27 mouse cellular contexts compared by ENCODE assay signal in the genomic region with DNA sequence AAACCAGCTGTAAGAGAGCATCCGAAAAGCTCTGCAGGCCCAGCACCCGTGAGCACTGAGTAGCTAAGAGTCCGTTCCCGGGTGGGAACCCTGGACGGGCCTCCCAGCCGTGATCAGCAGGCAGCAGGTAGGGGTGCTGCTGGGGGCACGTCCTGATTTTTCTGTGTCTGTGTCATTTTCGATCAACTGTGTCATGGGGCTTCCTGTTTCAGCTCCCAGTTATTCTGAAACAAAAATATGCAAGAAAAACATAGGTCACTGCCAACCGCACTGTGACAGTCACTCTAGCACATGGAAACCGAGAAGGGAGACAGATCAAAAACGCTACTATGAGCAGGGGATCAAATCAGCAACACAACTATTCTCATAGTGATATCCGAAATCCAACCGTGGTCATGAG.
"Had no signal": no experiment of that assay in that cellular context is flagged by ENCODE, and none has a peak within 500 bp of the region (broad histone marks: within the 10 kb centered on the region; RNA-seq: fewer than 3 reads in every experiment).

No protein-coding gene starts in this region.

- H3K4me2 ChIP-seq: heart, embryonic 13.5 days; heart, embryonic 15.5 days; hindbrain, embryonic 13.5 days; hindbrain, embryonic 15.5 days; intestine, embryonic 15.5 days; limb, embryonic 12.5 days; liver, embryonic 11.5 days; liver, embryonic 13.5 days; liver, embryonic 15.5 days had no signal

- H3K9me3 ChIP-seq: heart, embryonic 10.5 days; heart, embryonic 13.5 days; heart, embryonic 15.5 days; hindbrain, embryonic 13.5 days; hindbrain, embryonic 15.5 days; intestine, embryonic 15.5 days; limb, embryonic 10.5 days; liver, embryonic 13.5 days; liver, embryonic 15.5 days had no signal

- H3K9ac ChIP-seq: heart, embryonic 13.5 days; heart, embryonic 15.5 days; hindbrain, embryonic 13.5 days; hindbrain, embryonic 15.5 days; intestine, embryonic 15.5 days; limb, embryonic 12.5 days; liver, embryonic 13.5 days; liver, embryonic 15.5 days had no signal

- H3K27me3 ChIP-seq: heart, embryonic 13.5 days; heart, embryonic 15.5 days; hindbrain, embryonic 13.5 days; hindbrain, embryonic 15.5 days; intestine, embryonic 15.5 days; limb, embryonic 12.5 days; liver, embryonic 13.5 days; liver, embryonic 15.5 days had no signal

- ATAC-seq: hindbrain, postnatal 0 days; inflammation-experienced regulatory T-cells, adult 6 months; intestine, embryonic 15.5 days; intestine, postnatal 0 days had no signal

- H3K36me3 ChIP-seq: heart, embryonic 10.5 days; heart, embryonic 13.5 days; heart, embryonic 15.5 days; hindbrain, embryonic 13.5 days; hindbrain, embryonic 15.5 days; intestine, embryonic 15.5 days; limb, embryonic 10.5 days; limb, embryonic 12.5 days; liver, embryonic 13.5 days; liver, embryonic 15.5 days had no signal

- H3K4me3 ChIP-seq: heart, embryonic 10.5 days; heart, embryonic 13.5 days; heart, embryonic 15.5 days; hindbrain, embryonic 13.5 days; hindbrain, embryonic 15.5 days; intestine, embryonic 15.5 days; layer of hippocampus, adult 2 months; left cerebral cortex, adult 2 months; limb, embryonic 10.5 days; limb, embryonic 12.5 days; liver, embryonic 13.5 days; liver, embryonic 15.5 days had no signal

- H3K27ac ChIP-seq: heart, embryonic 10.5 days; heart, embryonic 13.5 days; heart, embryonic 15.5 days; hindbrain, embryonic 13.5 days; hindbrain, embryonic 15.5 days; hindbrain, postnatal 0 days; intestine, embryonic 15.5 days; layer of hippocampus, adult 2 months; left cerebral cortex, adult 2 months; limb, embryonic 10.5 days; limb, embryonic 12.5 days; liver, embryonic 13.5 days; liver, embryonic 15.5 days had no signal

- DNase-seq: gastrocnemius, postnatal 14 days; gastrocnemius, postnatal 36 days; heart, adult 18-20 months; heart, postnatal 14 days; heart, postnatal 36 days; kidney, adult 18-20 months; kidney, adult 8-10 months; kidney, postnatal 10 days; kidney, postnatal 25 days; kidney, postnatal 4 days; liver; liver, embryonic 13.5 days had no signal
